Mouse (Mus musculus): Measurements from ENCODE around the gene Rac1. TPM values are rescaled to one million over a fixed set of nuclear protein-coding genes. Genes with fewer than 3 reads are reported as not detected.
A peak's percentile ranks its signal among the peaks of the same experiment; 100 is the strongest.
"Not testable (repeated sequence)": the region's sequence is repeated elsewhere in the genome, so short reads cannot be mapped to it uniquely, and the experiment has no call there.

Gene Rac1
- 329 and 475 TPM in 2 replicates for polyA plus RNA-seq (2015; fragmentation: Nextera tagmentation; extraction: Ambion mirVana)

GRCm38 (mm10) chr5:143527486-143528307 is at the start of gene Rac1:
Gene Rac1 (minus strand): TSS chr5:143528036.
- Histone ChIP-seq H3K9me3 (ENCODE audit: control insufficient read depth, low read length) (no peaks in the 10 kb centered on the region), H3K4me2 (ENCODE audit: low read depth, low read length) (peak within 1 kb of the TSS; percentile 92), H3K9ac (ENCODE audit: low read length) (peak within 1 kb of the TSS; percentile 100), H3K27ac (ENCODE audit: low read length) (peak within 1 kb of the TSS; percentile 100), H3K36me3 (ENCODE audit: control insufficient read depth, insufficient read depth, low read length) (no peaks in the 10 kb centered on the region), H3K4me1 (replicated peaks; ENCODE audit: control insufficient read depth, insufficient read depth, low read length) (peaks cover 34% of the 10 kb centered on the region), H3K4me3 (ENCODE audit: low read length) (peak within 1 kb of the TSS; percentile 98), H3K27me3 (ENCODE audit: control insufficient read depth, insufficient read depth, low read depth, low read length) (no peaks in the 10 kb centered on the region)
- under 1% methylated on average over 63 of the region's 105 CpGs for WGBS
- peak; percentile 97 for ATAC-seq (ENCODE audit: low read depth)

DNA sequence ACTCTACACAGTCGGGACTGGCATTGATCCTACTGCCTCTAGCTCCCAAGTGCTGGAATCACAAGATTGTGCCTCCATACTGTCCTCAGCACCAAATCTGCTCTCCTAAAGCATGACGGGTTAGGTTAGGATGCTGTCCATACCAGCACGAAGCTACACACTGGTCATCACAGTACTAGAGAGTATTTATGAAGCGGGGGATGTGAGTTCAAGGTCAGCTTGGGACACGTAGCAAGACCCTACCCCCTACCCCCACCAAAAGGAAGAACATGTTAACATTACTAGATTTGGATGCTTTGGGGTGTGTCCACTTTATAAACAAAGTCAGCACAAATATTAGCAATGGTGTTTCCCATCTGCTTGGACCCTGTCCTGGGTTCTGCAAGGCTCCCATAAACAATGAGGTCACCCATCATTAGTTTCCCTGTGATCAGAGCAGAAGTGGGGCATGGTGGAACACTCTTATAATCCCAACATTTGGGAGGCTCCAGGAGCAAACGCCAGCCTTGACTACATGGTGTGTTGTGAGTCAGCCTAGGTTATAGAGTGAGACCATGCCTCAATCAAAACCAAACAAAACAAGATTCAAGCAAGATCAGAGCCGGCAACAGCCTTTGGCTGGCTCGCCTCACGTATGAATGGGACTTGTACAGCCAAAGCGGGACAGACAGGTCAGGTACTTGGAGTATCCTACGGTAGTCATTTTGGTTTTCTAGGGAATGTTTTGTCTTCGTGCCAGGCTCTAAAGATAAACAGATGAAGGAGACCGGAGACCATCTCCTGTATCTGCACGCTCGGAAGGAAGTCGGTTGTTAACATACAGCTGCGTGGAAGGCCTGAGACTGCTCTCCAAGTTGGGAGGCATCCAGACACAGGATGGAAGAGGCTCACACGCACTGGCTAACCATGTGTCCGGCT is 46.7 kb upstream of the Rac1 start:
- Histone ChIP-seq H3K9me3 (ENCODE audit: control insufficient read depth, low read length) (no peaks in the 10 kb centered on the region), H3K4me2 (ENCODE audit: low read depth, low read length) (0 out of 2 replicates have a peak overlapping the region, but pooled peaks have one; percentile 15), H3K9ac (ENCODE audit: low read length) (no peak overlapping the region), H3K27ac (ENCODE audit: low read length) (peak overlapping the region; percentile 83), H3K4me3 (ENCODE audit: low read length) (no peak overlapping the region), H3K27me3 (ENCODE audit: control insufficient read depth, insufficient read depth, low read depth, low read length) (no peaks in the 10 kb centered on the region), H3K36me3 (ENCODE audit: control insufficient read depth, insufficient read depth, low read length) (no peaks in the 10 kb centered on the region), H3K4me1 (replicated peaks; ENCODE audit: control insufficient read depth, insufficient read depth, low read length) (peaks cover 16% of the 10 kb centered on the region)
- ATAC-seq (ENCODE audit: low read depth): peak; percentile 90
- WGBS: 44% methylated on average over 19 of the region's 19 CpGs

- Histone ChIP-seq H3K27ac (ENCODE audit: low read length) (no peak overlapping the region), H3K4me2 (ENCODE audit: low read depth, low read length) (no peak overlapping the region), H3K4me3 (ENCODE audit: low read length) (no peak overlapping the region), H3K4me1 (replicated peaks; ENCODE audit: control insufficient read depth, insufficient read depth, low read length) (peaks cover 16% of the 10 kb centered on the region), H3K9me3 (ENCODE audit: control insufficient read depth, low read length) (no peaks in the 10 kb centered on the region), H3K36me3 (ENCODE audit: control insufficient read depth, insufficient read depth, low read length) (no peaks in the 10 kb centered on the region), H3K27me3 (ENCODE audit: control insufficient read depth, insufficient read depth, low read depth, low read length) (no peaks in the 10 kb centered on the region), H3K9ac (ENCODE audit: low read length) (no peak overlapping the region)
- ATAC-seq (ENCODE audit: low read depth): no peak
- 88% methylated on average over 4 of the region's 4 CpGs for WGBS
Observed at GRCm38 (mm10) chr5:143573067-143573466, 45.2 kb upstream of the Rac1 start.

DNA sequence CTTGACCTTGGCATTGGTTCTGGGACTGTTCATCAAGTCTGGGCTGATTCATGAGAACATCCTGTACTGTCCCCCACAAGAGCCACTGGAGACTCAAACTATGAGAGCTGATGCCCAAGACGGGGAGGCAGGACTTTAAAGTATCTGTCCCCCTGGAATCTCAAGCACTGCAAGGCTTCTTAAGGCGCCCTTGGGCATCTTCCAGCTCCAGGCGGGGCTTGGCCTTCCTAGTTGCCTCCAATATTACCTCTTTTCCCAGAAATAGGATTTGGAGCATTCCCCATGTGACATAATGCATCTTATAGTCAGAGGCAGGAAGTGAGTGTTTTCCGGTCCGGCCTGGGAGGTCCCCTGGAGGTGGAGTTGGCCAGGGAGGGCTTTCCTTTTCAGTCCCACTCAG is 44.4 kb upstream of the Rac1 start:
- Histone ChIP-seq H3K4me3 (ENCODE audit: low read length) (no peak overlapping the region), H3K36me3 (ENCODE audit: control insufficient read depth, insufficient read depth, low read length) (no peaks in the 10 kb centered on the region), H3K9me3 (ENCODE audit: control insufficient read depth, low read length) (no peaks in the 10 kb centered on the region), H3K27me3 (ENCODE audit: control insufficient read depth, insufficient read depth, low read depth, low read length) (no peaks in the 10 kb centered on the region), H3K27ac (ENCODE audit: low read length) (peak overlapping the region; percentile 69), H3K4me2 (ENCODE audit: low read depth, low read length) (no peak overlapping the region), H3K9ac (ENCODE audit: low read length) (no peak overlapping the region), H3K4me1 (replicated peaks; ENCODE audit: control insufficient read depth, insufficient read depth, low read length) (peaks cover 16% of the 10 kb centered on the region)
- 42% methylated on average over 5 of the region's 5 CpGs for WGBS
- ATAC-seq (ENCODE audit: low read depth): peak; percentile 65

DNA sequence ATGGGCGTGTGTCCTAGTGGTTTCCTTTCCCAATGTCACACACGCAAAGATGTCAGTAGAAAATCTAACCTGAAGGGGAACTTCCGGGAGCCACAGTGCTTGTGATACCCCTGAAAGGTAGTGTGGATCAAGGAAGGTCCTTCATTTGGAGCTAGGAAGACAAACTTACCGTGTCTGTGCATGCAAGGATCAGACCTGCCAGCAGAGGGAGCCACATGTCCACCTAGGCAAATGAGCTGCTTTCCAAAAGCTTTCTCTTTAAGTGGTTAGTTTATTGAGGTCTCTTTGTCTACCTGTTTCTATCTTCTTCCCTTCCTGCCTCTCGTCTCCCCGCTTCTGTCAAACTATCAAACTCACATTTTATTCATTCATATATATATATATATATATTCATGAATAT is 40.0 kb upstream of the Rac1 start:
- Histone ChIP-seq H3K9me3 (ENCODE audit: control insufficient read depth, low read length) (no peaks in the 10 kb centered on the region), H3K4me3 (ENCODE audit: low read length) (no peak overlapping the region), H3K27me3 (ENCODE audit: control insufficient read depth, insufficient read depth, low read depth, low read length) (no peaks in the 10 kb centered on the region), H3K9ac (ENCODE audit: low read length) (no peak overlapping the region), H3K36me3 (ENCODE audit: control insufficient read depth, insufficient read depth, low read length) (no peaks in the 10 kb centered on the region), H3K4me1 (replicated peaks; ENCODE audit: control insufficient read depth, insufficient read depth, low read length) (peaks cover 11% of the 10 kb centered on the region), H3K27ac (ENCODE audit: low read length) (no peak overlapping the region), H3K4me2 (ENCODE audit: low read depth, low read length) (no peak overlapping the region)
- no peak for ATAC-seq (ENCODE audit: low read depth)
- WGBS: 17% methylated on average over 6 of the region's 6 CpGs

DNA sequence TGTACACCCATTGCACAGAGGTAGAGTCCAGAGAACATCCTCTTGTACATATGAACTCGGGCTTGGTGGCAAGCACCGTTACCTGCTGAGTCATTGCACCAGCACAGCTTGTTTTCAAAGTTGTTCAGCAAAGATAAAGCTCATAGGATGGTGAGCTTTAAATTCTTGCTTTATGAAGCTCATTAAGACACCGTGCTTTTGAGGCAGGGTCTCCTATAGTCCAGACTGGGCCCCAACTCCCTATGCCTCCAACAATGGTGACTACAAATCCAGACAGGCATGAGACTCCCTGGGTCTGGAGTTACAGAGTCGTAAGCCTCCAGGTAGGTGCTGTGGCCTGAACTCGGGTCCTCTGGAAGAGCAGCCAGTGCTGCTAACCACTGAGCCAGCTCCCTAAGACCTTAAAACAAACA is 39.4 kb upstream of the Rac1 start:
- Histone ChIP-seq H3K4me1 (replicated peaks; ENCODE audit: control insufficient read depth, insufficient read depth, low read length) (peaks cover 11% of the 10 kb centered on the region), H3K4me3 (ENCODE audit: low read length) (no peak overlapping the region), H3K27ac (ENCODE audit: low read length) (no peak overlapping the region), H3K27me3 (ENCODE audit: control insufficient read depth, insufficient read depth, low read depth, low read length) (no peaks in the 10 kb centered on the region), H3K9ac (ENCODE audit: low read length) (no peak overlapping the region), H3K4me2 (ENCODE audit: low read depth, low read length) (no peak overlapping the region), H3K9me3 (ENCODE audit: control insufficient read depth, low read length) (no peaks in the 10 kb centered on the region), H3K36me3 (ENCODE audit: control insufficient read depth, insufficient read depth, low read length) (no peaks in the 10 kb centered on the region)
- 84% methylated on average over 5 of the region's 5 CpGs for WGBS
- ATAC-seq (ENCODE audit: low read depth): no peak

DNA sequence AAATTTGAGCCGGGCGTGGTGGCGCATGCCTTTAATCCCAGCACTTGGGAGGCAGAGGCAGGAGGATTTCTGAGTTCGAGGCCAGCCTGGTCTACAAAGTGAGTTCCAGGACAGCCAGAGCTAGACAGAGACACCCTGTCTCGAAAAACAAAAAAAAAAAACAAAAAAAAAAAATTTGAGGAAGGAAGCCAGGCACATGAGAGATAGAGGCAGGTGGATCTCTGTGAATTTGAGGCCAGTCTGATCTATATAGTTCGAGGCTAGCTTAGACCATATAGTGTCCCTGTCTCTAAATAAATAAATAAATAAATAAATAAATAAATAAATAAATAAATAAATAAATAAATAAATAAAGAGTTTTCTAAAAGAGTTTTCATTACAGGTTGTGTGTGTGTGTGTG is 39.0 kb upstream of the Rac1 start:
- H3K4me3 ChIP-seq (ENCODE audit: low read length); H3K27ac ChIP-seq (ENCODE audit: low read length); H3K9ac ChIP-seq (ENCODE audit: low read length); H3K9me3 ChIP-seq (ENCODE audit: control insufficient read depth, low read length); H3K36me3 ChIP-seq (ENCODE audit: control insufficient read depth, insufficient read depth, low read length); ATAC-seq (ENCODE audit: low read depth); H3K27me3 ChIP-seq (ENCODE audit: control insufficient read depth, insufficient read depth, low read depth, low read length); H3K4me2 ChIP-seq (ENCODE audit: low read depth, low read length): not testable (repeated sequence)
- H3K4me1 ChIP-seq (replicated peaks; ENCODE audit: control insufficient read depth, insufficient read depth, low read length): peaks cover 11% of the 10 kb centered on the region
- 82% methylated on average over 6 of the region's 6 CpGs for WGBS

- Histone ChIP-seq H3K9ac (ENCODE audit: low read length) (no peak overlapping the region), H3K4me2 (ENCODE audit: low read depth, low read length) (no peak overlapping the region), H3K27ac (ENCODE audit: low read length) (no peak overlapping the region), H3K4me1 (replicated peaks; ENCODE audit: control insufficient read depth, insufficient read depth, low read length) (peaks cover 4% of the 10 kb centered on the region; the same call in 1 of the 2 replicates), H3K27me3 (ENCODE audit: control insufficient read depth, insufficient read depth, low read depth, low read length) (no peaks in the 10 kb centered on the region), H3K4me3 (ENCODE audit: low read length) (no peak overlapping the region), H3K36me3 (ENCODE audit: control insufficient read depth, insufficient read depth, low read length) (no peaks in the 10 kb centered on the region), H3K9me3 (ENCODE audit: control insufficient read depth, low read length) (no peaks in the 10 kb centered on the region)
- no peak for ATAC-seq (ENCODE audit: low read depth)
- 80% methylated on average over 14 of the region's 14 CpGs for WGBS
Observed at GRCm38 (mm10) chr5:143561544-143562185, 33.8 kb upstream of the Rac1 start.

DNA sequence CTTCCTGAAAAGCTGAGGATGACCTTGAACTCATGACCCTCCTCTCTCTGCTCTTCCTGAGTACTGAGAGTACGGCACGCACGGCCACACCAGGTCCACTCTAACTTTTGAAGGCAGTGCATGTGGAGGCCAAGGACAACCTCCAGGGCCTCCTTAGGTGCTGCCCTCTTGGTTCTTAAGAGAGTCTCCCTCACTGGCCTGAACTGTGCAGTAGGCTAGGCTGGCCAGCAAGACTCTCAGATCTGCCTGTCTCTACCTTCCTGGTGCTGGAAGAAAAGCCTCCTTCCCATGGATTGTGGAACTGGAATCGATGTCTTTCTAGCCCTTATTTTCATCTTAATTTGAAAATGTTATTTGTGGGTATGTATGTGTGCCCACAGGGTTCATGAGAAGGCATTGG is 33.2 kb upstream of the Rac1 start:
- H3K9me3 ChIP-seq (ENCODE audit: control insufficient read depth, low read length): no peaks in the 10 kb centered on the region
- ATAC-seq (ENCODE audit: low read depth): no peak
- no peaks in the 10 kb centered on the region for H3K27me3 ChIP-seq (ENCODE audit: control insufficient read depth, insufficient read depth, low read depth, low read length)
- WGBS: 88% methylated on average over 4 of the region's 4 CpGs
- H3K27ac ChIP-seq (ENCODE audit: low read length): no peak overlapping the region
- H3K36me3 ChIP-seq (ENCODE audit: control insufficient read depth, insufficient read depth, low read length): no peaks in the 10 kb centered on the region
- H3K9ac ChIP-seq (ENCODE audit: low read length): no peak overlapping the region
- H3K4me3 ChIP-seq (ENCODE audit: low read length): no peak overlapping the region
- no peak overlapping the region for H3K4me2 ChIP-seq (ENCODE audit: low read depth, low read length)
- H3K4me1 ChIP-seq (replicated peaks; ENCODE audit: control insufficient read depth, insufficient read depth, low read length): peaks cover 4% of the 10 kb centered on the region; the same call in 1 of the 2 replicates

All from lung, embryonic 16.5 days (tissue).